Mouse (Mus musculus) kidney, postnatal 0 days (tissue): ENCODE results near the gene Snrpa1. TPM values are rescaled to one million over a fixed set of nuclear protein-coding genes. Genes with fewer than 3 reads are reported as not detected.
"Not testable (repeated sequence)": the region's sequence is repeated elsewhere in the genome, so short reads cannot be mapped to it uniquely, and the experiment has no call there.

ENCODE experiments used
- ATAC-seq: fragments of 200-750 bp; cut with Nextera tagmentation; replicated peaks from 2 replicates; pipeline ENCODE4 v1.8.0; 2017; ENCODE audit warnings: low read depth, moderate number of reproducible peaks, moderate TSS enrichment, moderate library complexity; ENCODE audit not compliant: low FRiP score
- DNase-seq: peaks from one replicate; pipeline ENCODE4 v3.0.0-alpha.2; 2016; ENCODE audit warnings: low spot score
- H3K27ac ChIP-seq: fragments of 300-500 bp; sonication (generic); 2 replicates; pipeline ENCODE4 v1.5.1; 2014; ENCODE audit warnings: mild to moderate bottlenecking
- H3K27me3 ChIP-seq: fragments of 300-500 bp; sonication (generic); 2 replicates; pipeline ENCODE4 v1.6.1; 2014; ENCODE audit warnings: low read length, mixed read lengths; ENCODE audit not compliant: insufficient read depth
- H3K36me3 ChIP-seq: fragments of 300-500 bp; sonication (generic); 2 replicates; pipeline ENCODE4 v1.6.1; 2014; ENCODE audit warnings: low read length, mixed read lengths; ENCODE audit not compliant: insufficient read depth
- H3K4me1 ChIP-seq: fragments of 300-500 bp; sonication (generic); replicated peaks from 2 replicates; pipeline ENCODE4 v1.6.1; 2014; ENCODE audit warnings: antibody characterized with exemption, low read length, mixed read lengths; ENCODE audit not compliant: insufficient read depth
- H3K4me2 ChIP-seq: fragments of 300-500 bp; sonication (generic); 2 replicates; pipeline ENCODE4 v1.6.1; 2014; ENCODE audit warnings: mild to moderate bottlenecking, low read length, moderate library complexity, mixed read lengths
- H3K4me3 ChIP-seq: fragments of 300-500 bp; sonication (generic); replicated peaks from 2 replicates; pipeline ENCODE4 v1.5.1; 2014; ENCODE audit warnings: low read depth, low read length
- H3K9ac ChIP-seq: fragments of 300-500 bp; sonication (generic); 2 replicates; pipeline ENCODE4 v1.6.1; 2014; ENCODE audit warnings: low read depth, low read length
- H3K9me3 ChIP-seq: fragments of 300-500 bp; sonication (generic); replicated peaks from 2 replicates; pipeline ENCODE4 v1.6.1; 2016; ENCODE audit warnings: low read length, inconsistent platforms, mixed read lengths
- CTCF ChIP-seq: IDR thresholded peaks from 2 replicates; pipeline ENCODE4 v1.5.1; 2016; ENCODE audit warnings: antibody characterized with exemption, low read depth, mild to moderate bottlenecking, moderate library complexity
- WGBS: fragments of 180-500 bp; shearing (Covaris S2); extraction: QIAGEN DNeasy Blood & Tissue Kit; methylation state at CpG from one replicate; pipeline ENCODE4 v1.1.7; 2014; 5-methylcytosine and 5-hydroxymethylcytosine counted together
- polyA plus RNA-seq: library from polyadenylated mRNA; unstranded; fragments of >200 nt; fragmentation: Nextera tagmentation; extraction: Ambion mirVana; gene quantifications from 2 replicates; pipeline ENCODE4 v1.2.1, GENCODE M21; 2015

The Snrpa1 gene
- polyA plus RNA-seq, 1 experiment from 2014 or later = 114 TPM

DNA sequence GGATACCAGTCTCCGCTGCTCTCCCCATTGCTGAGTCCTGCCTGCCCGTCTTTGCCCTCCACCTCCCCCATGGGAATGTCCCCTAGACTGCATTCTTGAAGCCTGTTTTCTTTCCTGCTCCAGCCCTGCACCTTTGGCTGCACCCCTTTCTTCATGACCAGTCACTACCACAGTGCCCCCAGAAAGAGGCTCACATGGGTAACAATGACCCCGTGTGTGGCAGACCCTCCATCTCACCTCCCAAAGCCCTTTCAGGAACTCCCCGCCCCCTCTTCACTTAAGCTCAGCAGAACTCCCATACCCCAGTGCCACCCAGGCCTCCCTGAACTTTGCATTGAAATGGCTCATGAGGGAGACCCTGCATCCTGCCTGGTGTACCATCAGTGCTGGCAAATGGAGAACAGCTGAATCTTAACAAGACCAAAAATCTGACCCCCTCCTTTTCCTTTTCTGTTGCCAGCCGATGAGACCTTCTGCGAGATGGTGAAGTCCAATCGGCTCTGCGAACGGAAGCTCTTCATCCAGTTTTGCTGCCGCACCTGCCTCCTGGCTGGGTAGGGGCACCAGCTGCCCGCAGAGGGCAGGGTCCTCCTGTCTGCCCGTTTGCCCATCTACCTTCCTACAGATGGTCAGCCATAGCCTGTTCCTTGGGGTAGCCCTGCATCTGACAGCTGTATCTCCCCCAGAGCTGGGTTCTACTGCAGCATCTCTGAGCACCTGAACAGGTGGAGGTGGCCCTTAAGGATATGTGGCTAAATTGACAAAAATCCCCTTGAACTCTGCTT lies 10.2 kb upstream of the Snrpa1 start:
- H3K4me1 ChIP-seq = no peaks in the 10 kb centered on the region
- no peak overlapping the region for H3K9ac ChIP-seq
- H3K27me3 ChIP-seq = no peaks in the 10 kb centered on the region
- DNase-seq (no peak), ATAC-seq (no peak)
- no peak for TF ChIP-seq CTCF
- H3K9me3 ChIP-seq = no peaks in the 10 kb centered on the region
- H3K36me3 ChIP-seq = no peaks in the 10 kb centered on the region
- H3K4me3 ChIP-seq = no peak overlapping the region
- WGBS = 82% methylated on average over 12 of the region's 12 CpGs
- H3K4me2 ChIP-seq = no peak overlapping the region
- H3K27ac ChIP-seq = no peak overlapping the region

DNA sequence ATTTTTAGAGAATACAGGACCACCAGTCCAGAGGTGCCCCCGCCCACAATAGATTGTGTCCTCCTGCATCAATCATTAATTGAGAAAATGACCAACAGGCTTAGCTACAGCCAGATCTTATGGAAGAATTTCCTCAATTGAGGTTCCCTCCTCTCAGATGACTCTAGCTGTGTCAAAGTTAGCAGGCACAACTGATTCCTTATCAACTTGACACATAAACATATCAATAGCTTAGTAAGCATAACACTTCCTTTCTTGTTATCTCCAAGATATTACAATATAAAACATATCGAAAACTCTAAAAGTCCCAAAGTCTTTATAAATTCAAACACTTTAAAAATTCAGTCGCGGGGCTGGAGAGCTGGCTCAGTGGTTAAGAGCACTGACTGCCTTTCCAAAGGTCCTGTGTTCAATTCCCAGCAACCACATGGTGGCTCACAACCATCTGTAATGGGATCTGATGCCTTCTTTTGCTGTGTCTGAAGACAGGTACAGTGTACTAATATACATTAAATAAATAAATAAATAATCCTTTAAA lies 4.8 kb upstream of the Snrpa1 start:
- no peak for DNase-seq
- Histone ChIP-seq H3K36me3 (no peaks in the 10 kb centered on the region), H3K9ac (no peak overlapping the region), H3K4me2 (no peak overlapping the region), H3K4me3 (no peak overlapping the region), H3K27me3 (no peaks in the 10 kb centered on the region), H3K4me1 (no peaks in the 10 kb centered on the region), H3K9me3 (no peaks in the 10 kb centered on the region), H3K27ac (no peak overlapping the region)
- ATAC-seq = no peak
- 88% methylated on average over 4 of the region's 4 CpGs for WGBS
- no peak for TF ChIP-seq CTCF

- peak; percentile 62 for DNase-seq
- not testable (repeated sequence) for H3K27me3 ChIP-seq, H3K4me1 ChIP-seq, H3K4me3 ChIP-seq, H3K9me3 ChIP-seq, H3K27ac ChIP-seq, ATAC-seq, H3K4me2 ChIP-seq, H3K9ac ChIP-seq, H3K36me3 ChIP-seq
- 3% methylated on average over 2 of the region's 2 CpGs for WGBS
- TF ChIP-seq CTCF = peak; percentile 87
Measured at GRCm38 (mm10) chr7:66055356-66055755, 3.4 kb upstream of the Snrpa1 start.

DNA sequence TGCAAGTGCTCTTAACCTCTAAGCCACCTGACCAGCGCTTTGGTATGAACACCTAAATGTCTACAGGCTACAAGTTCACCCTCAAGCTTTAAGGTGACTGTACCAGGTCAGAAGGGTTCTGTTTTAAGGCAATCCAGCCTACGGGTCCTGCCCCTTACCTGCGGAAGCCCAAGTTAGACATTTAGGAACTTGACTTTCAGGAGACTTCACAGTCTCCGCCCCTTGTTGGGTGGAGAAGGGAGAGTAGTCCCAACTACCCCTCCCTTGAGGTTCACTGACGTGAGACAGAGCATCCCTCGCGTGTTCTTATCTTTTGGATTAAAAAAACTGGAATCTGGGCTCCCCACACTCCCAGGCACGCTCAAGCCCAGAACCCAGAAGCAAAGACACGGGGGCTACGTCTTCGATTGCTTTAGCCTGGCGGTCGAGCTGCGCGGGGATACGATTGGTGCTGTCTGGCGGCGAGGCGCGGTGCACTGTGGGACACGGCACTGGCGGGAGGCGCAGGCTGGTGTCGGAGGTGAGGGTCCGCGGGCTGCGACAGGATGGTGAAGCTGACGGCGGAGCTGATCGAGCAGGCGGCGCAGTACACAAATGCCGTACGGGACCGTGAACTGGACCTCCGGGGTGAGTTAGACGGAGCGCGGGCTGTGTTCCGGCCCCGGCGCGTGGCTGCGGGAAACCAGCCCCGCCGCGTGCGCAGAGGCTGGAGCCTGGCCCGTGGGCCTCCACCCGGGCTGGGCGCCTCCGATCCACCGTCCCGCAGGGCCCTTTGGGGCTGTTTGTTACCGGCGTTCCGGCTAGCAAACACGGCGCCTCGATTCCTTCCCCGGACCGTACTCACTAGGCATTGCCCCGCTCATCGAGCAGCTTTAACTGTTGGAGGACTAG lies 1.5 kb downstream of the Snrpa1 start:
- peak; percentile 91 for ATAC-seq

GRCm38 (mm10) chr7:66061057-66061456 lies 2.3 kb downstream of the Snrpa1 start:
- ATAC-seq (no peak), DNase-seq (no peak)
- WGBS = under 1% methylated on average over 14 of the region's 14 CpGs
- no peaks in the 10 kb centered on the region; the same call in 1 of the 2 replicates for H3K4me1 ChIP-seq
- H3K9me3 ChIP-seq = no peaks in the 10 kb centered on the region
- H3K27me3 ChIP-seq = no peaks in the 10 kb centered on the region
- H3K4me2 ChIP-seq = peak overlapping the region; percentile 91
- peaks cover 24% of the 10 kb centered on the region for H3K36me3 ChIP-seq
- peak overlapping the region; percentile 60; the same call in 1 of the 2 replicates for H3K27ac ChIP-seq
- no peak for TF ChIP-seq CTCF
- H3K4me3 ChIP-seq = peak overlapping the region; percentile 96
- peak overlapping the region; percentile 82 for H3K9ac ChIP-seq

More for the DNA sequence above, 1.5 kb downstream of the Snrpa1 start:
- peak; percentile 95 for DNase-seq
- Histone ChIP-seq H3K4me2 (peak overlapping the region; percentile 91), H3K9ac (peak overlapping the region; percentile 82), H3K9me3 (no peaks in the 10 kb centered on the region), H3K4me1 (no peaks in the 10 kb centered on the region; the same call in 1 of the 2 replicates), H3K27me3 (no peaks in the 10 kb centered on the region), H3K36me3 (peaks cover 18% of the 10 kb centered on the region), H3K27ac (peak overlapping the region; percentile 60), H3K4me3 (peak overlapping the region; percentile 96)
- WGBS = under 1% methylated on average over 64 of the region's 64 CpGs
- peak; percentile 16; the same call in 1 of the 2 replicates for TF ChIP-seq CTCF

- no peak overlapping the region for H3K4me2 ChIP-seq
- peak; percentile 12 for DNase-seq
- no peak overlapping the region for H3K9ac ChIP-seq
- no peak overlapping the region for H3K4me3 ChIP-seq
- no peaks in the 10 kb centered on the region for H3K9me3 ChIP-seq
- H3K36me3 ChIP-seq = peaks cover 35% of the 10 kb centered on the region
- WGBS = 54% methylated on average over 2 of the region's 2 CpGs
- H3K27ac ChIP-seq = no peak overlapping the region
- no peak for TF ChIP-seq CTCF
- no peaks in the 10 kb centered on the region for H3K27me3 ChIP-seq
- no peak for ATAC-seq
- 0 out of 2 replicates have a peak, but pooled peaks cover 7% of the 10 kb centered on the region for H3K4me1 ChIP-seq
Measured at GRCm38 (mm10) chr7:66076411-66076810, 17.6 kb downstream of the Snrpa1 start.
